Mouse (Mus musculus) cerebellum, adult 2 months (tissue): Measurements from ENCODE around the gene Asphd2.
"Not testable (repeated sequence)": the region's sequence is repeated elsewhere in the genome, so short reads cannot be mapped to it uniquely, and the experiment has no call there.

Source experiments
- CTCF ChIP-seq: fragments of 200-500 bp; IDR thresholded peaks from 2 replicates; pipeline ENCODE4 v1.5.1; 2011; ENCODE audit warnings: low read depth, mild to moderate bottlenecking, control low read depth, low read length, moderate library complexity, borderline replicate concordance; ENCODE audit not compliant: insufficient read depth
- POLR2A ChIP-seq: fragments of 200-500 bp; IDR thresholded peaks from 2 replicates; pipeline ENCODE4 v1.6.1; 2011; ENCODE audit warnings: low read length, control low read depth, borderline replicate concordance; ENCODE audit not compliant: insufficient read depth

GRCm38 (mm10) chr5:112412781-112413180 is 18.1 kb upstream of the Asphd2 start:
- TF ChIP-seq POLR2A, CTCF: not testable (repeated sequence)
